Mouse (Mus musculus): Measurements from ENCODE around the gene Btg4. TPM values are rescaled to one million over a fixed set of nuclear protein-coding genes. Genes with fewer than 3 reads are reported as not detected.
"Not testable (repeated sequence)": the region's sequence is repeated elsewhere in the genome, so short reads cannot be mapped to it uniquely, and the experiment has no call there.

The Btg4 gene
- polyA plus RNA-seq, 1 experiment, result not detected

- no peaks in the 10 kb centered on the region for H3K4me1 ChIP-seq (ENCODE audit: control insufficient read depth, insufficient read depth, insufficient read length, low read length)
- H3K4me3 ChIP-seq (ENCODE audit: insufficient read depth, low read depth, low read length), result no peak overlapping the region
These were observed 76.3 kb downstream of the Btg4 start for GRCm38 (mm10) chr9:51136985-51137384.

DNA sequence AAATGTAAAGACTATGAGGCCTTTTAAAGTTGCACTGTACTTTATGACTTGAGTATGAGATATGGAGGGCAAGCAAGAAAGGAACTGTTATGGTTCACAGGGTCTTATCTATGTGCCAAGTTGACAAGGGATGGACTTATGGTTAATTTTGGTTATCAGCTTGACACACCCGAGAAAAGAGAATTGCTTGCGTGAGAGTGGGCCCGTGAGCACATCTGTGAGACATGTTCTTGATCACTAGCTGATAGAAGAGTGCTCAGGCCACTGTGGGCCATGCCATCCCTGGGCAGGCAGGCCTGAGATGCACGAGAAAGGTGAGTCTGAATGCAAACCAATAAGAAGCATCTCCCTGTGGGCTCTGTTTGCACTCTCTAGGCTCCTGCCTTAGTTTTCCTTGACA is 76.7 kb downstream of the Btg4 start:
- H3K27ac ChIP-seq (replicated peaks; ENCODE audit: low read depth, low read length), result no peak overlapping the region
- no peak overlapping the region for H3K4me3 ChIP-seq (ENCODE audit: insufficient read depth, low read depth, low read length)
- no peaks in the 10 kb centered on the region for H3K4me1 ChIP-seq (ENCODE audit: control insufficient read depth, insufficient read depth, insufficient read length, low read length)

More at GRCm38 (mm10) chr9:51136985-51137384, 76.3 kb downstream of the Btg4 start:
- H3K27ac ChIP-seq (replicated peaks; ENCODE audit: low read depth, low read length), result no peak overlapping the region

GRCm38 (mm10) chr9:51137836-51138235 is 77.1 kb downstream of the Btg4 start:
- Histone ChIP-seq H3K4me3 (ENCODE audit: insufficient read depth, low read depth, low read length) (no peak overlapping the region), H3K4me1 (ENCODE audit: control insufficient read depth, insufficient read depth, insufficient read length, low read length) (no peaks in the 10 kb centered on the region), H3K27ac (replicated peaks; ENCODE audit: low read depth, low read length) (no peak overlapping the region)

- Histone ChIP-seq H3K4me1 (ENCODE audit: control insufficient read depth, insufficient read depth, insufficient read length, low read length) (no peaks in the 10 kb centered on the region), H3K27ac (replicated peaks; ENCODE audit: low read depth, low read length) (no peak overlapping the region), H3K4me3 (ENCODE audit: insufficient read depth, low read depth, low read length) (no peak overlapping the region)
These were observed 77.6 kb downstream of the Btg4 start for GRCm38 (mm10) chr9:51138301-51138700.

GRCm38 (mm10) chr9:51139401-51139800 is 78.7 kb downstream of the Btg4 start:
- not testable (repeated sequence) for H3K4me3 ChIP-seq (ENCODE audit: insufficient read depth, low read depth, low read length); H3K4me1 ChIP-seq (ENCODE audit: control insufficient read depth, insufficient read depth, insufficient read length, low read length); H3K27ac ChIP-seq (replicated peaks; ENCODE audit: low read depth, low read length)

GRCm38 (mm10) chr9:51140711-51141110 is 80.0 kb downstream of the Btg4 start:
- Histone ChIP-seq H3K4me1 (ENCODE audit: control insufficient read depth, insufficient read depth, insufficient read length, low read length) (no peaks in the 10 kb centered on the region), H3K27ac (replicated peaks; ENCODE audit: low read depth, low read length) (no peak overlapping the region), H3K4me3 (ENCODE audit: insufficient read depth, low read depth, low read length) (no peak overlapping the region)

DNA sequence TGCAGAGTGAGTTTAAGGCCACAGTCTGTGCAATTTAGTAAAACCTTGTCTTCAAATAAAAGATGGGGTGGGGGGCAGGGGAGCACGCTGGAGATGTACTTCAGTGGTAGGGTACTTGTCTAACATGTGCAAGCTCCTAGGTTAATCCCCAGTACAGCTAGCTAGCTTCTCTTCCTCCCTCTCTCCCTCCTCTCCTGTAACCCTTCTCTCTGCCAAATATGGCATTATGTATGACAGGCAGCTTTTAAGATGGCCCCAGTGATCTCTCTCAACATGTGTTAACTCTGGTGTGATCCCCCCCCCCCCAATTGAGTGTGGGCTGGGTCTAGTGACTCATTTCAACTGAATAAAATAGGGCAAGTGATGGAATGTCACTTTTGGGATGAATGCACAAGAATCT is 82.7 kb downstream of the Btg4 start:
- H3K27ac ChIP-seq (replicated peaks; ENCODE audit: low read depth, low read length), result no peak overlapping the region

GRCm38 (mm10) chr9:51144218-51144617 is 83.5 kb downstream of the Btg4 start:
- no peaks in the 10 kb centered on the region for H3K4me1 ChIP-seq (ENCODE audit: control insufficient read depth, insufficient read depth, insufficient read length, low read length)
- no peak overlapping the region for H3K4me3 ChIP-seq (ENCODE audit: insufficient read depth, low read depth, low read length)

More for the DNA sequence above, 82.7 kb downstream of the Btg4 start:
- Histone ChIP-seq H3K4me1 (ENCODE audit: control insufficient read depth, insufficient read depth, insufficient read length, low read length) (no peaks in the 10 kb centered on the region), H3K4me3 (ENCODE audit: insufficient read depth, low read depth, low read length) (no peak overlapping the region)

GRCm38 (mm10) chr9:51146496-51146895 is 85.8 kb downstream of the Btg4 start:
- H3K27ac ChIP-seq (replicated peaks; ENCODE audit: low read depth, low read length), result no peak overlapping the region
- no peaks in the 10 kb centered on the region for H3K4me1 ChIP-seq (ENCODE audit: control insufficient read depth, insufficient read depth, insufficient read length, low read length)
- no peak overlapping the region for H3K4me3 ChIP-seq (ENCODE audit: insufficient read depth, low read depth, low read length)

More at GRCm38 (mm10) chr9:51144218-51144617, 83.5 kb downstream of the Btg4 start:
- H3K27ac ChIP-seq (replicated peaks; ENCODE audit: low read depth, low read length), result no peak overlapping the region

- no peak overlapping the region for H3K27ac ChIP-seq (replicated peaks; ENCODE audit: low read depth, low read length)
- H3K4me1 ChIP-seq (ENCODE audit: control insufficient read depth, insufficient read depth, insufficient read length, low read length), result no peaks in the 10 kb centered on the region
- no peak overlapping the region for H3K4me3 ChIP-seq (ENCODE audit: insufficient read depth, low read depth, low read length)
These were observed 86.6 kb downstream of the Btg4 start for GRCm38 (mm10) chr9:51147294-51147693.

GRCm38 (mm10) chr9:51152079-51152752 is 91.5 kb downstream of the Btg4 start:
- no peak overlapping the region for H3K27ac ChIP-seq (replicated peaks; ENCODE audit: low read depth, low read length)
- no peak overlapping the region for H3K4me3 ChIP-seq (ENCODE audit: insufficient read depth, low read depth, low read length)
- no peaks in the 10 kb centered on the region for H3K4me1 ChIP-seq (ENCODE audit: control insufficient read depth, insufficient read depth, insufficient read length, low read length)

- H3K4me1 ChIP-seq (ENCODE audit: control insufficient read depth, insufficient read depth, insufficient read length, low read length), result no peaks in the 10 kb centered on the region
- H3K27ac ChIP-seq (replicated peaks; ENCODE audit: low read depth, low read length), result no peak overlapping the region
- no peak overlapping the region for H3K4me3 ChIP-seq (ENCODE audit: insufficient read depth, low read depth, low read length)
These were observed 101.2 kb downstream of the Btg4 start for GRCm38 (mm10) chr9:51161771-51162388.

GRCm38 (mm10) chr9:51163989-51164388 is 103.3 kb downstream of the Btg4 start:
- no peaks in the 10 kb centered on the region for H3K4me1 ChIP-seq (ENCODE audit: control insufficient read depth, insufficient read depth, insufficient read length, low read length)
- no peak overlapping the region for H3K4me3 ChIP-seq (ENCODE audit: insufficient read depth, low read depth, low read length)
- no peak overlapping the region for H3K27ac ChIP-seq (replicated peaks; ENCODE audit: low read depth, low read length)

GRCm38 (mm10) chr9:51165312-51166180 is 104.8 kb downstream of the Btg4 start, which contains the start of gene Gm32742:
Gene Gm32742, minus strand, starts transcription at chr9:51165517.
- no peak within 1 kb of the TSS for H3K27ac ChIP-seq (replicated peaks; ENCODE audit: low read depth, low read length)
- no peaks in the 10 kb centered on the region for H3K4me1 ChIP-seq (ENCODE audit: control insufficient read depth, insufficient read depth, insufficient read length, low read length)
- H3K4me3 ChIP-seq (ENCODE audit: insufficient read depth, low read depth, low read length), result no peak within 1 kb of the TSS

DNA sequence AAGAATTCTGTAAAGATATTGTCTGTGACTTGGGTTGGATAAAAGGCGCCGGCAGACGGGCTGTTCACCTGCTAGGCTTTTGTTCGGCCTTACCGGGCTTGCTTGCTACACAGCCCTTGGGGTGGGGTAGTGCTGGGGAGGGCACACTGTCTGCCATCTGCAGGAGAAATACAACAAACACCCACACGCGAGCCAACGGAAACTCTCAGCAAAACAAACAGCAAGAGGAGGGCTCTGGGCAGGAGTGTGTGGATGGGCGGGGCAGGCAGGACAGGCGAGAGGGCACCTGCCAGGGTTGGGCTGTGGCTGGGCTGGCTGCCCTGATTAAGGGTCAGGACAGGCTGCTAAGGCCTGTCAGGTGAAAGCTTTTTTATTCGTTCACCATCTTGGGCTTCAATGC is 107.3 kb downstream of the Btg4 start:
- H3K4me3 ChIP-seq (ENCODE audit: insufficient read depth, low read depth, low read length), result no peak overlapping the region
- H3K4me1 ChIP-seq (ENCODE audit: control insufficient read depth, insufficient read depth, insufficient read length, low read length), result no peaks in the 10 kb centered on the region
- H3K27ac ChIP-seq (replicated peaks; ENCODE audit: low read depth, low read length), result no peak overlapping the region

Data from brown adipose tissue, adult 24 weeks (tissue).